ENCODE assay signal across 8 mouse cellular contexts in the genomic region with DNA sequence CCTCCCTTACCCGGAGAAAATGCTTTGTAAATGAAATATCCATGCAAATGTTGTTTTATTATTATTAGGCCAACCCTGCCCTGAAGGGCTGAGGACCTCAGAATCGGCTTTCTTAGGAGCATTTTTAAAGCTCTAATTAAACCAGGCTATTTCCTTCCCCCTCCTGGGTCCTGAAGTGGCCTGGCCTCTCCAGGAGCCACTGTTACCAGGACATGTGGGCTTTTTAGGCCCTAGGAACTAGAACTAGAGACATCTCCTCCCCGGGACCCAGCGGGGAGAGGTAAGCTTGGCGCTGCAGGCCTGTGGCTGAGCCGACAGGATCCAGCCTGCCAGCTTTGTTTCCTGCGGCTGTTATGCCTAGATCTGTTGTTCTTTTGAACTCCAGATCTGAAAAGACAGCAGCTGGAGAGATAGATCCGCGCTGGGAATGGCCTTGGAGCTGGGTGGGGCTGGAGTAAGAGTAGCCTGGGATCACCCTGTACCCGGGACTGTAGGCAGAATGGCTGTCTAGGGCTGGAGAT. TPM values are rescaled to one million over a fixed set of nuclear protein-coding genes. Genes with fewer than 3 reads are reported as not detected.
DNase-seq lines count a peak whose midpoint lies in the region; ATAC-seq and TF ChIP-seq lines count a peak whose summit lies in the region.

No protein-coding gene starts in this region.

- 0 out of 2 replicates have a peak overlapping the region, but pooled peaks have one; percentile 25 for H3K9ac ChIP-seq in liver, embryonic 11.5 days (ENCODE audit: low read depth, low read length)
- no peak overlapping the region for H3K9ac ChIP-seq in liver, embryonic 12.5 days
- H3K9ac ChIP-seq in embryonic facial prominence, embryonic 13.5 days, result peak overlapping the region; percentile 57; the same call in 1 of the 2 replicates
- peak overlapping the region; percentile 47; the same call in 1 of the 2 replicates for H3K9ac ChIP-seq in stomach, postnatal 0 days (ENCODE audit: low read length)

- H3K27me3 ChIP-seq in liver, embryonic 11.5 days (replicated peaks; ENCODE audit: control insufficient read depth, insufficient read depth, low read length), result peaks cover 20% of the 10 kb centered on the region
- peaks cover 47% of the 10 kb centered on the region for H3K27me3 ChIP-seq in liver, embryonic 12.5 days (replicated peaks)
- H3K27me3 ChIP-seq in embryonic facial prominence, embryonic 13.5 days, result peaks cover 8% of the 10 kb centered on the region
- no peaks in the 10 kb centered on the region for H3K27me3 ChIP-seq in stomach, postnatal 0 days (ENCODE audit: control insufficient read depth, insufficient read depth, low read length)

- H3K4me1 ChIP-seq in liver, embryonic 11.5 days (replicated peaks; ENCODE audit: control insufficient read depth, insufficient read depth, low read length), result peaks cover 8% of the 10 kb centered on the region
- peaks cover 5% of the 10 kb centered on the region; the same call in 1 of the 2 replicates for H3K4me1 ChIP-seq in liver, embryonic 12.5 days
- H3K4me1 ChIP-seq in embryonic facial prominence, embryonic 13.5 days, result peaks cover 30% of the 10 kb centered on the region
- peaks cover 5% of the 10 kb centered on the region for H3K4me1 ChIP-seq in stomach, postnatal 0 days (replicated peaks; ENCODE audit: control insufficient read depth, insufficient read depth)

- DNase-seq in liver, embryonic 11.5 days (ENCODE audit: low spot score), result no peak
- peak; percentile 38 to 59 for DNase-seq in kidney, postnatal 4 days
- DNase-seq in stomach, postnatal 0 days (ENCODE audit: low spot score), result no peak
- DNase-seq in left cerebral cortex, postnatal 25 days (ENCODE audit: low spot score in 2 of 2), result no peak
- no peak for DNase-seq in layer of hippocampus, adult 9-10 months (ENCODE audit: low spot score)
- no peak for DNase-seq in lung, postnatal 36 days

- no peak overlapping the region for H3K27ac ChIP-seq in liver, embryonic 11.5 days (ENCODE audit: low read depth, low read length)
- H3K27ac ChIP-seq in liver, embryonic 12.5 days, result no peak overlapping the region
- peak overlapping the region; percentile 84 for H3K27ac ChIP-seq in embryonic facial prominence, embryonic 13.5 days
- H3K27ac ChIP-seq in stomach, postnatal 0 days (replicated peaks), result peak overlapping the region; percentile 81

- ATAC-seq in liver, embryonic 11.5 days (replicated peaks; ENCODE audit: low FRiP score), result no peak
- no peak for ATAC-seq in liver, embryonic 12.5 days
- ATAC-seq in embryonic facial prominence, embryonic 13.5 days (ENCODE audit: insufficient number of reproducible peaks, insufficient read depth, low FRiP score, low TSS enrichment, low read depth), result no peak
- ATAC-seq in stomach, postnatal 0 days (ENCODE audit: low FRiP score, low TSS enrichment), result no peak

- no peak for TF ChIP-seq CTCF in stomach, postnatal 0 days (IDR thresholded peaks at IDR 0.05; ENCODE audit: low read depth)

- TF ChIP-seq EP300 in stomach, postnatal 0 days (optimal IDR thresholded peaks at IDR 0.05), result no peak

- intact Hi-C loops in left cerebral cortex, postnatal 25 days (cut with DNase I), result loop anchor here (10.0 kb wide), 1 partner anchor 924 kb away; no protein-coding TSS in a partner anchor

- H3K9me3 ChIP-seq in liver, embryonic 11.5 days (ENCODE audit: control insufficient read depth, low read length), result no peaks in the 10 kb centered on the region
- no peaks in the 10 kb centered on the region for H3K9me3 ChIP-seq in liver, embryonic 12.5 days (replicated peaks)
- no peaks in the 10 kb centered on the region for H3K9me3 ChIP-seq in embryonic facial prominence, embryonic 13.5 days
- H3K9me3 ChIP-seq in stomach, postnatal 0 days (ENCODE audit: control insufficient read depth, low read length), result no peaks in the 10 kb centered on the region

- WGBS in liver, embryonic 11.5 days, result 18% methylated on average over 10 of the region's 10 CpGs
- WGBS in liver, embryonic 12.5 days (ENCODE audit: insufficient replicate concordance), result 18% methylated on average over 10 of the region's 10 CpGs
- 3% methylated on average over 10 of the region's 10 CpGs for WGBS in embryonic facial prominence, embryonic 13.5 days
- 10% methylated on average over 10 of the region's 10 CpGs for WGBS in stomach, postnatal 0 days

- H3K4me3 ChIP-seq in liver, embryonic 11.5 days (ENCODE audit: low read depth, low read length), result no peak overlapping the region
- no peak overlapping the region for H3K4me3 ChIP-seq in liver, embryonic 12.5 days
- no peak overlapping the region for H3K4me3 ChIP-seq in embryonic facial prominence, embryonic 13.5 days
- H3K4me3 ChIP-seq in stomach, postnatal 0 days (ENCODE audit: low read depth, low read length), result no peak overlapping the region

- no peak overlapping the region for H3K4me2 ChIP-seq in liver, embryonic 11.5 days
- no peak overlapping the region for H3K4me2 ChIP-seq in liver, embryonic 12.5 days
- H3K4me2 ChIP-seq in embryonic facial prominence, embryonic 13.5 days, result peak overlapping the region; percentile 25
- no peak overlapping the region for H3K4me2 ChIP-seq in stomach, postnatal 0 days (replicated peaks; ENCODE audit: low read depth)

- H3K36me3 ChIP-seq in liver, embryonic 11.5 days (ENCODE audit: control insufficient read depth, insufficient read depth, low read length), result no peaks in the 10 kb centered on the region; the same call in 1 of the 2 replicates
- no peaks in the 10 kb centered on the region for H3K36me3 ChIP-seq in liver, embryonic 12.5 days
- H3K36me3 ChIP-seq in embryonic facial prominence, embryonic 13.5 days, result 0 out of 2 replicates have a peak, but pooled peaks cover 7% of the 10 kb centered on the region
- H3K36me3 ChIP-seq in stomach, postnatal 0 days (ENCODE audit: control insufficient read depth, insufficient read depth, low read length), result no peaks in the 10 kb centered on the region

RNA-seq across cellular contexts. Expression of a gene that starts 0.5 kb away (rescaled TPM):
- polyA plus RNA-seq in liver, embryonic 11.5 days (2014; fragmentation: Nextera tagmentation; extraction: Ambion mirVana), result 0.18 and 0.29 TPM in 2 replicates
- 0.20 TPM in 1 of 2 replicates, not detected in the other for polyA plus RNA-seq in liver, embryonic 12.5 days (2016; fragmentation: Nextera tagmentation; extraction: Ambion mirVana)
- 1.5 and 1.7 TPM in 2 replicates for polyA plus RNA-seq in embryonic facial prominence, embryonic 13.5 days (2015; fragmentation: Nextera tagmentation; extraction: Ambion mirVana)
- polyA plus RNA-seq in stomach, postnatal 0 days (2015; fragmentation: Nextera tagmentation; extraction: Ambion mirVana), result 0.16 and 0.19 TPM in 2 replicates
- total RNA-seq in left cerebral cortex, postnatal 25 days (2021), result under 1 TPM in 1 of 2 experiments, not detected in 1; 0.44 TPM

RNA-seq across cellular contexts. Expression of a gene that starts 26.1 kb away (rescaled TPM):
- 22.4 and 22.9 TPM in 2 replicates for polyA plus RNA-seq in liver, embryonic 11.5 days (2014; fragmentation: Nextera tagmentation; extraction: Ambion mirVana)
- polyA plus RNA-seq in liver, embryonic 12.5 days (2016; fragmentation: Nextera tagmentation; extraction: Ambion mirVana), result 14.8 and 16.0 TPM in 2 replicates
- 23.5 and 24.4 TPM in 2 replicates for polyA plus RNA-seq in embryonic facial prominence, embryonic 13.5 days (2015; fragmentation: Nextera tagmentation; extraction: Ambion mirVana)
- polyA plus RNA-seq in stomach, postnatal 0 days (2015; fragmentation: Nextera tagmentation; extraction: Ambion mirVana), result 8.7 and 9.7 TPM in 2 replicates
- total RNA-seq in left cerebral cortex, postnatal 25 days (2021), result 10 to 100 TPM; 12.6 to 13.5 TPM

RNA-seq across cellular contexts. Expression of a gene that starts 26.4 kb away (rescaled TPM):
- polyA plus RNA-seq in liver, embryonic 11.5 days (2014; fragmentation: Nextera tagmentation; extraction: Ambion mirVana), result 58.7 and 62.3 TPM in 2 replicates
- 56.1 and 58.5 TPM in 2 replicates for polyA plus RNA-seq in liver, embryonic 12.5 days (2016; fragmentation: Nextera tagmentation; extraction: Ambion mirVana)
- 49.0 and 50.1 TPM in 2 replicates for polyA plus RNA-seq in embryonic facial prominence, embryonic 13.5 days (2015; fragmentation: Nextera tagmentation; extraction: Ambion mirVana)
- 34.2 and 34.3 TPM in 2 replicates for polyA plus RNA-seq in stomach, postnatal 0 days (2015; fragmentation: Nextera tagmentation; extraction: Ambion mirVana)
- 10 to 100 TPM; 27.9 to 28.2 TPM for total RNA-seq in left cerebral cortex, postnatal 25 days (2021)

RNA-seq across cellular contexts. Expression of a gene that starts 41.4 kb away (rescaled TPM):
- polyA plus RNA-seq in liver, embryonic 11.5 days (2014; fragmentation: Nextera tagmentation; extraction: Ambion mirVana), result 26.0 and 29.5 TPM in 2 replicates
- polyA plus RNA-seq in liver, embryonic 12.5 days (2016; fragmentation: Nextera tagmentation; extraction: Ambion mirVana), result 21.1 and 21.9 TPM in 2 replicates
- polyA plus RNA-seq in embryonic facial prominence, embryonic 13.5 days (2015; fragmentation: Nextera tagmentation; extraction: Ambion mirVana), result 108 and 119 TPM in 2 replicates
- 28.9 and 30.6 TPM in 2 replicates for polyA plus RNA-seq in stomach, postnatal 0 days (2015; fragmentation: Nextera tagmentation; extraction: Ambion mirVana)
- total RNA-seq in left cerebral cortex, postnatal 25 days (2021), result 10 to 100 TPM; 26.7 to 31.7 TPM

Comparison
In these comparisons a context has a peak if more than half of its experiments do, and no peak if none do; other contexts are left out.
1. DNase-seq: peak in kidney, postnatal 4 days (2 of 2); none in liver, embryonic 11.5 days (single experiment), stomach, postnatal 0 days (single experiment), left cerebral cortex, postnatal 25 days (0 of 2), layer of hippocampus, adult 9-10 months (single experiment) and lung, postnatal 36 days (single experiment).
2. H3K27ac ChIP-seq: peak in embryonic facial prominence, embryonic 13.5 days (single experiment) and stomach, postnatal 0 days (single experiment); none in liver, embryonic 11.5 days (single experiment) and liver, embryonic 12.5 days (single experiment).